Mouse (Mus musculus) megakaryocyte, embryonic 14.5 days (primary cell): ENCODE results near the gene Large1.

Experiments
- FLI1 ChIP-seq: IDR thresholded peaks from 2 replicates; pipeline ENCODE4 v1.6.1; 2012; ENCODE audit warnings: low read length, inconsistent platforms, mixed read lengths
- GATA1 ChIP-seq: IDR thresholded peaks from 3 replicates; pipeline ENCODE4 v1.6.1; 2012; ENCODE audit warnings: mixed read lengths, low read length, inconsistent platforms, borderline replicate concordance

DNA sequence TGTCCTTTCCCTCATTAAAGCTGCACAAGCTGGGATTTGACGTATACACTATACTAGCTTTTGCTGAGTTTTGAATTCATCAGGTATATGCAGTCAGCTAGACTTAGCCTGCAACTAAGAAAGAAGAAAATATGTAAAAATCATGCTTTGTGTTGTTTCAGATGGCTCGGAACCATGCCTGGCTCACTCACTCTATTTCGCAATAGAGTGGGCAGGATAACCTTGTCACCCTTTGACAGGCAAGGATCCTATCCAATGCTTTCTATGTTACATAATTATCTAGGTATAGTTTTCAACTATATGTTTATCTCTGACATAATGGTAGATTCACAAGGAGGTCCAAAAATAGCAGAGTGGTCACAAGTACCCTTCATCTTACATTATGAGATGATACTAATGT, 109.2 kb downstream of the Large1 start:
- no peak for TF ChIP-seq GATA1
- no peak for TF ChIP-seq FLI1
